ENCODE assay signal across 23 mouse cellular contexts in genomic region chrX:11255564-11256360, GRCm38 (mm10). TPM values are rescaled to one million over a fixed set of nuclear protein-coding genes. Genes with fewer than 3 reads are reported as not detected.
DNase-seq lines count a peak whose midpoint lies in the region; ATAC-seq and TF ChIP-seq lines count a peak whose summit lies in the region.
"Had no signal": no experiment of that assay in that cellular context is flagged by ENCODE, and none has a peak within 500 bp of the region (broad histone marks: within the 10 kb centered on the region; RNA-seq: fewer than 3 reads in every experiment).

No protein-coding gene starts in this region.

- no peak overlapping the region for H3K9ac ChIP-seq in forebrain, postnatal 0 days
- H3K9ac ChIP-seq in midbrain, embryonic 11.5 days (ENCODE audit: low read length): no peak overlapping the region
- H3K9ac ChIP-seq: embryonic facial prominence, embryonic 15.5 days; forebrain, embryonic 13.5 days; hindbrain, embryonic 13.5 days; limb, embryonic 15.5 days; midbrain, embryonic 12.5 days had no signal

- no peak overlapping the region for H3K4me3 ChIP-seq in forebrain, embryonic 10.5 days
- no peak overlapping the region for H3K4me3 ChIP-seq in forebrain, postnatal 0 days (ENCODE audit: low read depth, low read length)
- no peak overlapping the region for H3K4me3 ChIP-seq in limb, embryonic 10.5 days
- H3K4me3 ChIP-seq in midbrain, embryonic 11.5 days (ENCODE audit: low read depth, low read length): no peak overlapping the region
- H3K4me3 ChIP-seq: embryonic facial prominence, embryonic 15.5 days; forebrain, embryonic 13.5 days; hindbrain, embryonic 13.5 days; limb, embryonic 15.5 days; midbrain, embryonic 12.5 days had no signal

- H3K4me2 ChIP-seq in forebrain, postnatal 0 days (ENCODE audit: low read depth): no peak overlapping the region
- no peak overlapping the region for H3K4me2 ChIP-seq in midbrain, embryonic 11.5 days
- H3K4me2 ChIP-seq: embryonic facial prominence, embryonic 15.5 days; forebrain, embryonic 13.5 days; hindbrain, embryonic 13.5 days; limb, embryonic 15.5 days; midbrain, embryonic 12.5 days had no signal

- peaks cover 19% of the 10 kb centered on the region for H3K4me1 ChIP-seq in forebrain, embryonic 10.5 days
- no peaks in the 10 kb centered on the region for H3K4me1 ChIP-seq in forebrain, postnatal 0 days (ENCODE audit: insufficient read depth)
- peaks cover 31% of the 10 kb centered on the region for H3K4me1 ChIP-seq in limb, embryonic 10.5 days
- no peaks in the 10 kb centered on the region for H3K4me1 ChIP-seq in midbrain, embryonic 11.5 days (ENCODE audit: control insufficient read depth, insufficient read depth, low read length)
- H3K4me1 ChIP-seq: forebrain, embryonic 13.5 days; hindbrain, embryonic 13.5 days had no signal

- no peaks in the 10 kb centered on the region for H3K9me3 ChIP-seq in forebrain, embryonic 10.5 days
- no peaks in the 10 kb centered on the region for H3K9me3 ChIP-seq in forebrain, postnatal 0 days (ENCODE audit: low read length)
- no peaks in the 10 kb centered on the region for H3K9me3 ChIP-seq in limb, embryonic 10.5 days (replicated peaks)
- no peaks in the 10 kb centered on the region for H3K9me3 ChIP-seq in midbrain, embryonic 11.5 days (ENCODE audit: control insufficient read depth, low read length)
- H3K9me3 ChIP-seq: embryonic facial prominence, embryonic 15.5 days; forebrain, embryonic 13.5 days; hindbrain, embryonic 13.5 days; limb, embryonic 15.5 days; midbrain, embryonic 12.5 days had no signal

- ATAC-seq in forebrain, postnatal 0 days: no peak
- no peak for ATAC-seq in midbrain, embryonic 11.5 days (ENCODE audit: low FRiP score)
- ATAC-seq: forebrain, embryonic 13.5 days had no signal

- no peak for DNase-seq in forebrain, embryonic 10.5 days (ENCODE audit: extremely low spot score, low spot score)
- no peak for DNase-seq in forebrain, postnatal 0 days
- peak; percentile 13 to 31 for DNase-seq in kidney, postnatal 4 days
- DNase-seq in kidney, adult 8-10 months: no peak
- peak; percentile 14 for DNase-seq in embryo, embryonic 11.5 days (ENCODE audit: low read depth, low spot score)
- DNase-seq in limb, embryonic 10.5 days (ENCODE audit: low spot score): peak; percentile 55
- no peak for DNase-seq in left cerebral cortex, adult 18-20 months (ENCODE audit: low spot score in 2 of 2)
- DNase-seq in midbrain, embryonic 11.5 days (ENCODE audit: low spot score, missing footprints): no peak
- DNase-seq: adrenal gland, postnatal 36 days; cerebellum, adult 9-11 months; heart, adult 11 months; lung, adult 2 months; thymus, postnatal 4 days had no signal

- no peak for TF ChIP-seq CTCF in forebrain, postnatal 0 days (IDR thresholded peaks at IDR 0.05; ENCODE audit: low read depth)

- H3K36me3 ChIP-seq in forebrain, embryonic 10.5 days (replicated peaks): no peaks in the 10 kb centered on the region
- H3K36me3 ChIP-seq in forebrain, postnatal 0 days (ENCODE audit: insufficient read depth): no peaks in the 10 kb centered on the region
- H3K36me3 ChIP-seq in limb, embryonic 10.5 days: no peaks in the 10 kb centered on the region
- no peaks in the 10 kb centered on the region for H3K36me3 ChIP-seq in midbrain, embryonic 11.5 days (ENCODE audit: control insufficient read depth, insufficient read depth, low read length)
- H3K36me3 ChIP-seq: embryonic facial prominence, embryonic 15.5 days; hindbrain, embryonic 13.5 days; limb, embryonic 15.5 days; midbrain, embryonic 12.5 days had no signal

- WGBS in forebrain, embryonic 10.5 days: 68% methylated on average over 8 of the region's 8 CpGs
- 72% methylated on average over 8 of the region's 8 CpGs for WGBS in forebrain, postnatal 0 days
- 32% methylated on average over 8 of the region's 8 CpGs for WGBS in limb, embryonic 10.5 days
- 71% methylated on average over 8 of the region's 8 CpGs for WGBS in midbrain, embryonic 11.5 days

- 0 out of 2 replicates have a peak overlapping the region, but pooled peaks have one; percentile 25 for H3K27ac ChIP-seq in forebrain, embryonic 10.5 days
- no peak overlapping the region for H3K27ac ChIP-seq in forebrain, postnatal 0 days (ENCODE audit: low read depth, low read length)
- peak overlapping the region; percentile 68 for H3K27ac ChIP-seq in limb, embryonic 10.5 days
- H3K27ac ChIP-seq in midbrain, embryonic 11.5 days (ENCODE audit: low read depth, low read length): no peak overlapping the region
- H3K27ac ChIP-seq: embryonic facial prominence, embryonic 15.5 days; forebrain, embryonic 13.5 days; hindbrain, embryonic 13.5 days; limb, embryonic 15.5 days; midbrain, embryonic 12.5 days had no signal

- H3K27me3 ChIP-seq in forebrain, embryonic 10.5 days (ENCODE audit: poor library complexity, severe bottlenecking): peaks cover 98% of the 10 kb centered on the region
- H3K27me3 ChIP-seq in forebrain, postnatal 0 days (ENCODE audit: insufficient read depth, low read length): no peaks in the 10 kb centered on the region
- peaks cover 98% of the 10 kb centered on the region for H3K27me3 ChIP-seq in limb, embryonic 10.5 days (ENCODE audit: low read depth, poor library complexity, severe bottlenecking)
- 0 out of 2 replicates have a peak, but pooled peaks cover 2% of the 10 kb centered on the region for H3K27me3 ChIP-seq in midbrain, embryonic 11.5 days (ENCODE audit: control insufficient read depth, insufficient read depth, low read length)
- H3K27me3 ChIP-seq: forebrain, embryonic 13.5 days had no signal

RNA-seq across cellular contexts. Expression of gene H2al1a, which starts 43.3 kb away (rescaled TPM):
- polyA plus RNA-seq in forebrain, embryonic 10.5 days (2016; fragmentation: Nextera tagmentation; extraction: Ambion mirVana): not detected in 2 replicates
- not detected in 2 replicates for total RNA-seq in forebrain, postnatal 0 days (2014; rRNA removed)
- not detected in 2 replicates for polyA plus RNA-seq in forebrain, postnatal 0 days (2015; fragmentation: Nextera tagmentation; extraction: Ambion mirVana)
- polyA plus RNA-seq in limb, embryonic 10.5 days (2016; fragmentation: Nextera tagmentation; extraction: Ambion mirVana): not detected in 2 replicates
- total RNA-seq in left cerebral cortex, adult 18-20 months (2021): not detected
- polyA plus RNA-seq in midbrain, embryonic 11.5 days (2014; fragmentation: Nextera tagmentation; extraction: Ambion mirVana): not detected in 2 replicates
- total RNA-seq: adrenal gland, postnatal 36 days; gastrocnemius, adult 18-20 months; layer of hippocampus, adult 18-20 months had no signal
- polyA plus RNA-seq: activated CD4-positive, CD25-positive, alpha-beta regulatory T cell, adult 4 months; embryonic facial prominence, embryonic 15.5 days; forebrain, embryonic 13.5 days; heart, postnatal 0 days; hindbrain, embryonic 13.5 days; limb, embryonic 15.5 days; lung, adult 2 months; midbrain, embryonic 12.5 days; spleen, adult 2 months had no signal

RNA-seq across cellular contexts. Expression of gene H2al1b, which starts 46.5 kb away (rescaled TPM):
- not detected in 2 replicates for polyA plus RNA-seq in forebrain, embryonic 10.5 days (2016; fragmentation: Nextera tagmentation; extraction: Ambion mirVana)
- not detected in 2 replicates for total RNA-seq in forebrain, postnatal 0 days (2014; rRNA removed)
- not detected in 2 replicates for polyA plus RNA-seq in forebrain, postnatal 0 days (2015; fragmentation: Nextera tagmentation; extraction: Ambion mirVana)
- polyA plus RNA-seq in limb, embryonic 10.5 days (2016; fragmentation: Nextera tagmentation; extraction: Ambion mirVana): not detected in 2 replicates
- total RNA-seq in left cerebral cortex, adult 18-20 months (2021): not detected
- not detected in 2 replicates for polyA plus RNA-seq in midbrain, embryonic 11.5 days (2014; fragmentation: Nextera tagmentation; extraction: Ambion mirVana)
- total RNA-seq: adrenal gland, postnatal 36 days; gastrocnemius, adult 18-20 months; layer of hippocampus, adult 18-20 months had no signal
- polyA plus RNA-seq: activated CD4-positive, CD25-positive, alpha-beta regulatory T cell, adult 4 months; embryonic facial prominence, embryonic 15.5 days; forebrain, embryonic 13.5 days; heart, postnatal 0 days; hindbrain, embryonic 13.5 days; limb, embryonic 15.5 days; lung, adult 2 months; midbrain, embryonic 12.5 days; spleen, adult 2 months had no signal

RNA-seq across cellular contexts. Expression of gene H2al1c, which starts 49.7 kb away (rescaled TPM):
- polyA plus RNA-seq in forebrain, embryonic 10.5 days (2016; fragmentation: Nextera tagmentation; extraction: Ambion mirVana): not detected in 2 replicates
- not detected in 2 replicates for total RNA-seq in forebrain, postnatal 0 days (2014; rRNA removed)
- polyA plus RNA-seq in forebrain, postnatal 0 days (2015; fragmentation: Nextera tagmentation; extraction: Ambion mirVana): not detected in 2 replicates
- not detected in 2 replicates for polyA plus RNA-seq in limb, embryonic 10.5 days (2016; fragmentation: Nextera tagmentation; extraction: Ambion mirVana)
- not detected for total RNA-seq in left cerebral cortex, adult 18-20 months (2021)
- polyA plus RNA-seq in midbrain, embryonic 11.5 days (2014; fragmentation: Nextera tagmentation; extraction: Ambion mirVana): not detected in 2 replicates
- total RNA-seq: adrenal gland, postnatal 36 days; gastrocnemius, adult 18-20 months; layer of hippocampus, adult 18-20 months had no signal
- polyA plus RNA-seq: activated CD4-positive, CD25-positive, alpha-beta regulatory T cell, adult 4 months; embryonic facial prominence, embryonic 15.5 days; forebrain, embryonic 13.5 days; heart, postnatal 0 days; hindbrain, embryonic 13.5 days; limb, embryonic 15.5 days; lung, adult 2 months; midbrain, embryonic 12.5 days; spleen, adult 2 months had no signal

RNA-seq across cellular contexts. Expression of gene H2al1d, which starts 52.9 kb away (rescaled TPM):
- polyA plus RNA-seq in forebrain, embryonic 10.5 days (2016; fragmentation: Nextera tagmentation; extraction: Ambion mirVana): not detected in 2 replicates
- not detected in 2 replicates for total RNA-seq in forebrain, postnatal 0 days (2014; rRNA removed)
- polyA plus RNA-seq in forebrain, postnatal 0 days (2015; fragmentation: Nextera tagmentation; extraction: Ambion mirVana): not detected in 2 replicates
- not detected in 2 replicates for polyA plus RNA-seq in limb, embryonic 10.5 days (2016; fragmentation: Nextera tagmentation; extraction: Ambion mirVana)
- not detected for total RNA-seq in left cerebral cortex, adult 18-20 months (2021)
- not detected in 2 replicates for polyA plus RNA-seq in midbrain, embryonic 11.5 days (2014; fragmentation: Nextera tagmentation; extraction: Ambion mirVana)
- total RNA-seq: adrenal gland, postnatal 36 days; gastrocnemius, adult 18-20 months; layer of hippocampus, adult 18-20 months had no signal
- polyA plus RNA-seq: activated CD4-positive, CD25-positive, alpha-beta regulatory T cell, adult 4 months; embryonic facial prominence, embryonic 15.5 days; forebrain, embryonic 13.5 days; heart, postnatal 0 days; hindbrain, embryonic 13.5 days; limb, embryonic 15.5 days; lung, adult 2 months; midbrain, embryonic 12.5 days; spleen, adult 2 months had no signal

RNA-seq across cellular contexts. Expression of gene H2al1e, which starts 56.0 kb away (rescaled TPM):
- polyA plus RNA-seq in forebrain, embryonic 10.5 days (2016; fragmentation: Nextera tagmentation; extraction: Ambion mirVana): not detected in 2 replicates
- total RNA-seq in forebrain, postnatal 0 days (2014; rRNA removed): not detected in 2 replicates
- not detected in 2 replicates for polyA plus RNA-seq in forebrain, postnatal 0 days (2015; fragmentation: Nextera tagmentation; extraction: Ambion mirVana)
- not detected in 2 replicates for polyA plus RNA-seq in limb, embryonic 10.5 days (2016; fragmentation: Nextera tagmentation; extraction: Ambion mirVana)
- total RNA-seq in left cerebral cortex, adult 18-20 months (2021): not detected
- polyA plus RNA-seq in midbrain, embryonic 11.5 days (2014; fragmentation: Nextera tagmentation; extraction: Ambion mirVana): not detected in 2 replicates
- total RNA-seq: adrenal gland, postnatal 36 days; gastrocnemius, adult 18-20 months; layer of hippocampus, adult 18-20 months had no signal
- polyA plus RNA-seq: activated CD4-positive, CD25-positive, alpha-beta regulatory T cell, adult 4 months; embryonic facial prominence, embryonic 15.5 days; forebrain, embryonic 13.5 days; heart, postnatal 0 days; hindbrain, embryonic 13.5 days; limb, embryonic 15.5 days; lung, adult 2 months; midbrain, embryonic 12.5 days; spleen, adult 2 months had no signal

Comparison
In these comparisons a context has a peak if more than half of its experiments do, and no peak if none do; other contexts are left out.
1. DNase-seq: peak in kidney, postnatal 4 days (2 of 2), embryo, embryonic 11.5 days (single experiment) and limb, embryonic 10.5 days (single experiment); none in forebrain, embryonic 10.5 days (single experiment), forebrain, postnatal 0 days (single experiment), kidney, adult 8-10 months (0 of 2), left cerebral cortex, adult 18-20 months (0 of 2) and midbrain, embryonic 11.5 days (single experiment).
2. H3K27ac ChIP-seq: peak in forebrain, embryonic 10.5 days (single experiment) and limb, embryonic 10.5 days (single experiment); none in forebrain, postnatal 0 days (single experiment) and midbrain, embryonic 11.5 days (single experiment).